Mouse (Mus musculus): Measurements from ENCODE around the gene Zfp710. TPM values are rescaled to one million over a fixed set of nuclear protein-coding genes. Genes with fewer than 3 reads are reported as not detected.
A peak's percentile ranks its signal among the peaks of the same experiment; 100 is the strongest.

Zfp710 gene
- polyA plus RNA-seq, 1 experiment from 2014 or later: 20.5 TPM

DNA sequence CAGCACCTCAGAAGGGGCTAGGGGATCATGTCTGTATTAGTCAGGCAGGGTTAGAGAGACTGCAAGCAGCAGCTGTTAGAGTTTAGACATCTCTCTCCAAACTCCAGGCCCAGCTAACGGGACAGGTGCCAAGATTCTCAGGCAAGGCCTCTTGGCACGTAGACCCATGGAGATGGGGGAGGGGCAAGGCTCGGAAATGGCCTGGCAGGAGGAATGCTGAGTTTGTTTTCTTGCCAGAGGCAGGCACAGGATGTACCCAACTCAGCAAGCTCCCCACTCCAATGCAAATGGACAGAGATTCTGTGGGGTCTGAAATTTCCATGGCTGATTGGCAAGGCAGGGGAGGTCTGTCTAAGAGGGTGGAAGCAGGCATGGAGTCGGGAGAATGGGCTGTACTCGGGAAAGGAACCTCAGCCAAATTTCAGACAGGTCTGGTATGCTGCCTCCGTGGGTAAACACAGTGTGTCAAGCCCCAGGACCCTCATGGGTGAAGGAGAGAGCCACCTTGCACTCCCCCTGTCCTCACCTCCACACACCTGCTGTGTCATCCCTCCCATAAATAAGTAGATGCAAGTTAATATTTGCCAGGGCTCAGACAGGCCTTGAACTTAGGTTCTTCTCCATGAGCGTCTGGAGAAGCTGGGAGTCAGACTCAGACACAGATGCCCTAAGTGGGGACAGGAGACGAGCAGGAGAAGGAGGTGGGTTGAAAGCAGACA, 110.0 kb downstream of the Zfp710 start:
- Histone ChIP-seq H3K27ac (peak overlapping the region; percentile 29; the same call in 1 of the 2 replicates), H3K4me1 (peaks cover 14% of the 10 kb centered on the region), H3K9ac (no peak overlapping the region), H3K9me3 (replicated peaks) (0 out of 2 replicates have a peak, but pooled peaks cover 3% of the 10 kb centered on the region), H3K4me2 (no peak overlapping the region), H3K4me3 (replicated peaks) (no peak overlapping the region), H3K36me3 (no peaks in the 10 kb centered on the region), H3K27me3 (no peaks in the 10 kb centered on the region)
- no peak for ATAC-seq (replicated peaks; ENCODE audit: low FRiP score)
- WGBS: 33% methylated on average over 8 of the region's 8 CpGs

- Histone ChIP-seq H3K9me3 (replicated peaks) (0 out of 2 replicates have a peak, but pooled peaks cover 3% of the 10 kb centered on the region), H3K4me2 (no peak overlapping the region), H3K36me3 (no peaks in the 10 kb centered on the region), H3K27me3 (no peaks in the 10 kb centered on the region), H3K27ac (no peak overlapping the region), H3K4me1 (peaks cover 14% of the 10 kb centered on the region), H3K4me3 (replicated peaks) (no peak overlapping the region), H3K9ac (no peak overlapping the region)
- ATAC-seq (replicated peaks; ENCODE audit: low FRiP score): no peak
- 95% methylated on average over 1 of the region's 1 CpGs for WGBS
Observed at GRCm38 (mm10) chr7:80135173-80135532, 110.5 kb downstream of the Zfp710 start.

DNA sequence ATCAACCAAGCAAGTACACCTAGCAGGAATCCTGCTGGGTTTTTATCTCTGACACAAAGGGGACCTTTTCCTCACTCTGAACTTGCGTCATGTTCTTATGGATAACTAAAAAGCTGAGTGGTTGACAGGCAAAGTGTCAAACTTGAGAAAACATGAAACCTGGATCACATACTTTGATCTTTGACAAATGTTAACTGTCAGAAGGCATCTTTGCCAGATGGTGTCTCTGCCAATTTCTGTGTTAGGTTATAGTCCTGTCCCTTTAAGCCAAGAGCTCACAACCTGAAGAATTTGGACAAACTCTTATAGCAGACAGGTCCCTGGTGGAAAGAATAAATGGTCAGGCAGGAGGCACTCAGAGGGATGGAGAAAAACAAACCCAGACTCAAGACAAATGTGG, 113.8 kb downstream of the Zfp710 start:
- H3K9me3 ChIP-seq (replicated peaks): 0 out of 2 replicates have a peak, but pooled peaks cover 3% of the 10 kb centered on the region
- H3K9ac ChIP-seq: no peak overlapping the region
- no peak for ATAC-seq (replicated peaks; ENCODE audit: low FRiP score)
- H3K4me2 ChIP-seq: no peak overlapping the region
- WGBS: 78% methylated on average over 1 of the region's 1 CpGs
- H3K27me3 ChIP-seq: no peaks in the 10 kb centered on the region
- no peaks in the 10 kb centered on the region for H3K36me3 ChIP-seq
- H3K27ac ChIP-seq: no peak overlapping the region
- H3K4me3 ChIP-seq (replicated peaks): no peak overlapping the region
- peaks cover 17% of the 10 kb centered on the region for H3K4me1 ChIP-seq

DNA sequence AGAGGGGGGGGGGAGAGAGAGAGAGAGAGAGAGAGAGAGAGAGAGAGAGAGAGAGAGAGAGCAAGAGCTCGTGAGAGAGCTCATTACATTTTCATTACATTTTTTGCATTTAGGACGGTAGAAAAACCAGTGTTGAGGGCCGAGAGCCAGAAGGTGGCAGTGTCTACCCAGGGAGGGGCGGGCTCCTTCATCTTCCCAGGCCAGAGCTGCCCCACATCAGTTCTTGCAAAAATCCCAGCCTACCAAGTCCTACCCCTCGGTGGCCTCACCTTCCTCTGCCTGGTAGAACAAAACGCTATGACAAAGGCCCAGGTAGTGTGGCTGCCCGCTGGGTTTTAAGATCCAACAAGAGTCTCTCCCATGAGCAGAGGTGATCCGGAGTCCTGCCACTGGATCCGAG, 116.2 kb downstream of the Zfp710 start:
- no peak overlapping the region for H3K27ac ChIP-seq
- no peak overlapping the region for H3K4me2 ChIP-seq
- 13% methylated on average over 9 of the region's 9 CpGs for WGBS
- H3K4me3 ChIP-seq (replicated peaks): no peak overlapping the region
- H3K27me3 ChIP-seq: no peaks in the 10 kb centered on the region
- 0 out of 2 replicates have a peak, but pooled peaks cover 3% of the 10 kb centered on the region for H3K9me3 ChIP-seq (replicated peaks)
- peaks cover 10% of the 10 kb centered on the region for H3K4me1 ChIP-seq
- 0 out of 2 replicates have a peak overlapping the region, but pooled peaks have one; percentile 21 for H3K9ac ChIP-seq
- ATAC-seq (replicated peaks; ENCODE audit: low FRiP score): 0 out of 2 replicates have a peak, but pooled peaks have one; percentile 52
- no peaks in the 10 kb centered on the region for H3K36me3 ChIP-seq

Other genes starting within 250 kb of the Zfp710 start
- not detected in 2 replicates for gene Mesp1, start 231.0 kb upstream of the Zfp710 start, polyA plus RNA-seq (2015; fragmentation: Nextera tagmentation; extraction: Ambion mirVana)
- gene Mesp2, start 214.1 kb upstream of the Zfp710 start, polyA plus RNA-seq (2015; fragmentation: Nextera tagmentation; extraction: Ambion mirVana): 0.82 and 1.5 TPM in 2 replicates
- 72.4 and 81.7 TPM in 2 replicates for gene Anpep, start 163.8 kb upstream of the Zfp710 start, polyA plus RNA-seq (2015; fragmentation: Nextera tagmentation; extraction: Ambion mirVana)
- gene Ap3s2, start 104.2 kb upstream of the Zfp710 start, polyA plus RNA-seq (2015; fragmentation: Nextera tagmentation; extraction: Ambion mirVana): 36.6 and 43.2 TPM in 2 replicates
- gene Arpin, start 89.5 kb upstream of the Zfp710 start, polyA plus RNA-seq (2015; fragmentation: Nextera tagmentation; extraction: Ambion mirVana): 30.5 and 30.7 TPM in 2 replicates
- 633 and 674 TPM in 2 replicates for gene Idh2, start 90.6 kb downstream of the Zfp710 start, polyA plus RNA-seq (2015; fragmentation: Nextera tagmentation; extraction: Ambion mirVana)
- gene Sema4b, start 162.0 kb downstream of the Zfp710 start, polyA plus RNA-seq (2015; fragmentation: Nextera tagmentation; extraction: Ambion mirVana): 17.1 and 21.9 TPM in 2 replicates
- gene Cib1, start 208.0 kb downstream of the Zfp710 start, polyA plus RNA-seq (2015; fragmentation: Nextera tagmentation; extraction: Ambion mirVana): 108 and 122 TPM in 2 replicates
- 3.5 and 3.9 TPM in 2 replicates for gene Gdpgp1, start 208.1 kb downstream of the Zfp710 start, polyA plus RNA-seq (2015; fragmentation: Nextera tagmentation; extraction: Ambion mirVana)
- gene Ttll13, start 221.6 kb downstream of the Zfp710 start, polyA plus RNA-seq (2015; fragmentation: Nextera tagmentation; extraction: Ambion mirVana): 1.2 and 2.1 TPM in 2 replicates
- gene Ngrn, start 236.4 kb downstream of the Zfp710 start, polyA plus RNA-seq (2015; fragmentation: Nextera tagmentation; extraction: Ambion mirVana): 47.5 and 48.3 TPM in 2 replicates
- gene Vps33b, start 244.8 kb downstream of the Zfp710 start, polyA plus RNA-seq (2015; fragmentation: Nextera tagmentation; extraction: Ambion mirVana): 14.6 and 15.4 TPM in 2 replicates

All from kidney, embryonic 15.5 days (tissue).